Mouse (Mus musculus) hindbrain, embryonic 11.5 days (tissue): ENCODE measurements at regions not wholly inside any gene's neighbourhood (a gene's known extent, or its start where the extent isn't known, plus 50 kb on each side); places are given as distances from the start of the nearest gene placed in this dataset.

Source experiments
- ATAC-seq: fragments of 200-750 bp; cut with Nextera tagmentation; 2 replicates; pipeline ENCODE4 v1.8.0; 2017; ENCODE audit warnings: mild to moderate bottlenecking, moderate TSS enrichment, moderate library complexity; ENCODE audit not compliant: low FRiP score
- DNase-seq: peaks from one replicate; pipeline ENCODE4 v3.0.0-alpha.2; 2015; ENCODE audit warnings: low spot score
- H3K27ac ChIP-seq: fragments of 300-500 bp; sonication (generic); 2 replicates; pipeline ENCODE4 v1.5.1; 2014; ENCODE audit warnings: mild to moderate bottlenecking, low read depth, low read length
- H3K27me3 ChIP-seq: fragments of 300-500 bp; sonication (generic); 2 replicates; pipeline ENCODE4 v1.6.1; 2014; ENCODE audit warnings: mild to moderate bottlenecking, low read length, moderate library complexity, mixed read lengths; ENCODE audit not compliant: control insufficient read depth, insufficient read depth
- H3K36me3 ChIP-seq: fragments of 300-500 bp; sonication (generic); 2 replicates; pipeline ENCODE4 v1.6.1; 2014; ENCODE audit warnings: mild to moderate bottlenecking, low read length, moderate library complexity, mixed read lengths; ENCODE audit not compliant: control insufficient read depth, insufficient read depth
- H3K4me1 ChIP-seq: fragments of 300-500 bp; sonication (generic); replicated peaks from 2 replicates; pipeline ENCODE4 v1.6.1; 2014; ENCODE audit warnings: low read length, mixed read lengths; ENCODE audit not compliant: control insufficient read depth, insufficient read depth
- H3K4me2 ChIP-seq: fragments of 300-500 bp; sonication (generic); replicated peaks from 2 replicates; pipeline ENCODE4 v1.6.1; 2014; ENCODE audit warnings: mild to moderate bottlenecking, low read depth, low read length
- H3K4me3 ChIP-seq: fragments of 300-500 bp; sonication (generic); 2 replicates; pipeline ENCODE4 v1.5.1; 2014; ENCODE audit warnings: low read depth, low read length
- H3K9ac ChIP-seq: fragments of 300-500 bp; sonication (generic); 2 replicates; pipeline ENCODE4 v1.6.1; 2014; ENCODE audit warnings: low read depth, low read length
- H3K9me3 ChIP-seq: fragments of 300-500 bp; sonication (generic); 2 replicates; pipeline ENCODE4 v1.6.1; 2016; ENCODE audit warnings: low read length; ENCODE audit not compliant: control insufficient read depth
- WGBS: fragments of 180-500 bp; shearing (Covaris S2); extraction: QIAGEN DNeasy Blood & Tissue Kit; methylation state at CpG from one replicate; pipeline ENCODE4 v1.1.7; 2014; 5-methylcytosine and 5-hydroxymethylcytosine counted together

GRCm38 (mm10) chr4:140463296-140463695, 202.5 kb downstream of the Arhgef10l start:
- ATAC-seq: no peak
- 44% methylated on average over 7 of the region's 7 CpGs for WGBS

GRCm38 (mm10) chr4:140461317-140461716, 204.5 kb downstream of the Arhgef10l start:
- ATAC-seq (no peak), DNase-seq (no peak)
- Histone ChIP-seq H3K4me3 (no peak overlapping the region), H3K9me3 (no peaks in the 10 kb centered on the region), H3K27ac (no peak overlapping the region), H3K27me3 (no peaks in the 10 kb centered on the region), H3K9ac (no peak overlapping the region), H3K36me3 (no peaks in the 10 kb centered on the region), H3K4me1 (0 out of 2 replicates have a peak, but pooled peaks cover 2% of the 10 kb centered on the region), H3K4me2 (no peak overlapping the region)
- WGBS: 83% methylated on average over 16 of the region's 16 CpGs

More at GRCm38 (mm10) chr4:140463296-140463695, 202.5 kb downstream of the Arhgef10l start:
- DNase-seq: no peak
- H3K4me2 ChIP-seq: no peak overlapping the region
- H3K9ac ChIP-seq: no peak overlapping the region
- 0 out of 2 replicates have a peak, but pooled peaks cover 2% of the 10 kb centered on the region for H3K4me1 ChIP-seq
- no peaks in the 10 kb centered on the region for H3K36me3 ChIP-seq
- no peaks in the 10 kb centered on the region for H3K27me3 ChIP-seq
- no peak overlapping the region for H3K27ac ChIP-seq
- no peak overlapping the region for H3K4me3 ChIP-seq
- H3K9me3 ChIP-seq: no peaks in the 10 kb centered on the region

GRCm38 (mm10) chr4:140449062-140449461, 202.5 kb upstream of the Igsf21 start:
- no peaks in the 10 kb centered on the region for H3K9me3 ChIP-seq
- H3K4me1 ChIP-seq: no peaks in the 10 kb centered on the region
- no peak overlapping the region for H3K4me2 ChIP-seq
- H3K27me3 ChIP-seq: no peaks in the 10 kb centered on the region
- DNase-seq (no peak), ATAC-seq (no peak)
- H3K27ac ChIP-seq: no peak overlapping the region
- no peak overlapping the region for H3K9ac ChIP-seq
- 90% methylated on average over 10 of the region's 10 CpGs for WGBS
- H3K4me3 ChIP-seq: no peak overlapping the region
- H3K36me3 ChIP-seq: no peaks in the 10 kb centered on the region

GRCm38 (mm10) chr4:140446455-140446854, 199.9 kb upstream of the Igsf21 start:
- Histone ChIP-seq H3K27ac (no peak overlapping the region), H3K4me1 (no peaks in the 10 kb centered on the region), H3K27me3 (no peaks in the 10 kb centered on the region), H3K9me3 (no peaks in the 10 kb centered on the region), H3K4me3 (no peak overlapping the region), H3K36me3 (no peaks in the 10 kb centered on the region), H3K4me2 (no peak overlapping the region), H3K9ac (no peak overlapping the region)
- DNase-seq (no peak), ATAC-seq (no peak)
- WGBS: 90% methylated on average over 6 of the region's 6 CpGs

- Histone ChIP-seq H3K4me1 (no peaks in the 10 kb centered on the region), H3K9ac (no peak overlapping the region), H3K36me3 (no peaks in the 10 kb centered on the region), H3K27me3 (no peaks in the 10 kb centered on the region), H3K9me3 (no peaks in the 10 kb centered on the region), H3K4me2 (no peak overlapping the region), H3K27ac (no peak overlapping the region), H3K4me3 (no peak overlapping the region)
- ATAC-seq: no peak
- no peak for DNase-seq
- whole genome bisulfite sequencing: 87% methylated on average over 5 of the region's 5 CpGs
Measured at GRCm38 (mm10) chr4:140445931-140446330, 199.3 kb upstream of the Igsf21 start.

- H3K36me3 ChIP-seq: no peaks in the 10 kb centered on the region
- H3K4me3 ChIP-seq: no peak overlapping the region
- no peak overlapping the region for H3K27ac ChIP-seq
- no peak overlapping the region for H3K4me2 ChIP-seq
- DNase-seq (no peak), ATAC-seq (no peak)
- H3K9me3 ChIP-seq: no peaks in the 10 kb centered on the region
- no peaks in the 10 kb centered on the region for H3K27me3 ChIP-seq
- no peak overlapping the region for H3K9ac ChIP-seq
- no peaks in the 10 kb centered on the region for H3K4me1 ChIP-seq
- WGBS: 87% methylated on average over 6 of the region's 6 CpGs
Measured at GRCm38 (mm10) chr4:140443221-140443620, 196.6 kb upstream of the Igsf21 start.

GRCm38 (mm10) chr4:140441805-140442204, 195.2 kb upstream of the Igsf21 start:
- ATAC-seq: no peak

GRCm38 (mm10) chr4:140439856-140440255, 193.3 kb upstream of the Igsf21 start:
- Histone ChIP-seq H3K9me3 (no peaks in the 10 kb centered on the region), H3K27me3 (no peaks in the 10 kb centered on the region), H3K27ac (no peak overlapping the region), H3K9ac (no peak overlapping the region), H3K4me2 (no peak overlapping the region), H3K4me1 (no peaks in the 10 kb centered on the region), H3K4me3 (no peak overlapping the region), H3K36me3 (no peaks in the 10 kb centered on the region)
- WGBS: 28% methylated on average over 3 of the region's 3 CpGs
- ATAC-seq: no peak
- peak; percentile 65 for DNase-seq

More at GRCm38 (mm10) chr4:140441805-140442204, 195.2 kb upstream of the Igsf21 start:
- Histone ChIP-seq H3K27me3 (no peaks in the 10 kb centered on the region), H3K36me3 (no peaks in the 10 kb centered on the region), H3K9me3 (no peaks in the 10 kb centered on the region), H3K4me2 (no peak overlapping the region), H3K27ac (no peak overlapping the region), H3K4me3 (no peak overlapping the region), H3K9ac (no peak overlapping the region), H3K4me1 (no peaks in the 10 kb centered on the region)
- no peak for DNase-seq
- 88% methylated on average over 8 of the region's 8 CpGs for WGBS

- no peaks in the 10 kb centered on the region for H3K27me3 ChIP-seq
- WGBS: 53% methylated on average over 3 of the region's 3 CpGs
- no peaks in the 10 kb centered on the region for H3K36me3 ChIP-seq
- no peak overlapping the region for H3K4me2 ChIP-seq
- H3K4me1 ChIP-seq: no peaks in the 10 kb centered on the region
- H3K4me3 ChIP-seq: no peak overlapping the region
- ATAC-seq (no peak), DNase-seq (no peak)
- no peak overlapping the region for H3K27ac ChIP-seq
- H3K9me3 ChIP-seq: no peaks in the 10 kb centered on the region
- no peak overlapping the region for H3K9ac ChIP-seq
Measured at GRCm38 (mm10) chr4:140436030-140436429, 189.4 kb upstream of the Igsf21 start.
